Mouse (Mus musculus): Measurements from ENCODE around the gene Itln1.
A peak's percentile ranks its signal among the peaks of the same experiment; 100 is the strongest.

Gene Itln1

DNA sequence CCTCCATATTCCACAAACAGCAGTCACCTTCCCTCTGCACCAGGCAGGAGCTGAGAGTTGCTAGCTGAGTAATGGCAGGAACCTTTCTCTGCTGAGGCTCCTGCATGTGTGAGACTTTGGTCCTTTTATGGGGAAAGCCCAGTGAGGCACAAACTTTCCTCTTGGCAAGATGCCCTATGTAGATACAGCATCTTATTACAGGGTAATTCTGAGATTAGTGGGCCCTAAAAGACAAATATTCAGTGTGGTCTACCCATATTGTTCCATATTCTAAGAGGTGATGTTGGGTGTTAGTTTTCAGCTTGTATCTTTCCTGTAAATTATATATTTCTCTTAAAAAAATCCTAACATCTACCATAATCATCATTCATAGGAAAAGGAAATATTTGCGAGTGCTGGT lies at the start of gene Itln1:
Itln1 (minus strand) TSS at position 101 of the 400 bp plus-strand sequence.
- DNase-seq (ENCODE audit: low read depth, low spot score), result no peak

- no peak for DNase-seq (ENCODE audit: low read depth, low spot score)
Observed at GRCm38 (mm10) chr1:171584584-171584983, 49.5 kb upstream of the Itln1 start.

- no peak for DNase-seq (ENCODE audit: low read depth, low spot score)
Observed at GRCm38 (mm10) chr1:171577168-171577567, 42.1 kb upstream of the Itln1 start.

GRCm38 (mm10) chr1:171568436-171568835 lies 33.3 kb upstream of the Itln1 start:
- DNase-seq (ENCODE audit: low read depth, low spot score), result no peak

DNA sequence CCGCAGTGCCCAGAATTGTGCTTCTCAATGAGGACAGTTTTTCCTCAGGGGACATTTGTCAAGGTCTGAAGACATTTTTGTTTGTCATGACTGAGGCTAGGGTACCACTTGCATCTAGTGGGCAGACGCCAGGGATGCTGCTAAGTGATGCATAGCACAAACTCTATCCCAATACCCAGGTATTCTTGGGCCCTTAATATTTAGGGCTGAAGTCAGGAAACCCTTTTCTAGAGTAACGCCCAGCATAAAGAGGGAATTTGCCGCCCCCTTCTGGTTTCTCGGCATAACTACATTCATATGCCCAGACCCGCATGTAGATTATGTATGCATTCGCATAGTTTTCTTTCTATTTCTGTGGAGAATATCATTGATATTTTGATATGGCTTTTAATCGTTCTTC lies 31.7 kb upstream of the Itln1 start:
- DNase-seq (ENCODE audit: low read depth, low spot score), result peak; percentile 49

DNA sequence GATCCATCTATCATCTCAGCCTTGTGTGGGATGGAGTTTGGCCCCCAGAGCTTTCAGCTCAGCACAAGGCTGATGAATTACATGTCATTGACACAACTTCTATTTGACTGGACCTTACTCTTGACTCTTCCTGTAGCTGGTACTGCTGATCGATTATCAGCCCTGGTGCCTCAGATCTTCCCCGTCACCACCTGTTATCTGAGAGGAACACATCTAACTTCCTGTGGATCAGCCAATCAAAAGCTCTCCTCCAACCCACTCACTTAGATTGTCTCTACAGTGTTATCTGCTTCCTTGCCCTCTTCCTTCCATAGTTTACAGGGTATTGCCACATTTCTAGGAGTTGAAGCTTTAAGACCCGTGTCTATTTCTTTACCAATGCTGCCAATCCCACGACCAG lies 30.8 kb upstream of the Itln1 start:
- DNase-seq (ENCODE audit: low read depth, low spot score), result no peak

GRCm38 (mm10) chr1:171564247-171564646 lies 29.2 kb upstream of the Itln1 start:
- DNase-seq (ENCODE audit: low read depth, low spot score), result no peak

GRCm38 (mm10) chr1:171563042-171563441 lies 27.9 kb upstream of the Itln1 start:
- no peak for DNase-seq (ENCODE audit: low read depth, low spot score)

GRCm38 (mm10) chr1:171561639-171562225 lies 26.6 kb upstream of the Itln1 start:
- DNase-seq (ENCODE audit: low read depth, low spot score), result no peak

GRCm38 (mm10) chr1:171561200-171561599 lies 26.1 kb upstream of the Itln1 start:
- DNase-seq (ENCODE audit: low read depth, low spot score), result peak; percentile 7

- no peak for DNase-seq (ENCODE audit: low read depth, low spot score)
Observed at GRCm38 (mm10) chr1:171560262-171560661, 25.2 kb upstream of the Itln1 start.

- DNase-seq (ENCODE audit: low read depth, low spot score), result peak; percentile 4
Observed at GRCm38 (mm10) chr1:171558898-171559297, 23.8 kb upstream of the Itln1 start, which contains the start of gene Cd244a. Gene Cd244a, plus strand, starts transcription at chr1:171559193.

GRCm38 (mm10) chr1:171558407-171558806 lies 23.3 kb upstream of the Itln1 start:
- no peak for DNase-seq (ENCODE audit: low read depth, low spot score)

DNA sequence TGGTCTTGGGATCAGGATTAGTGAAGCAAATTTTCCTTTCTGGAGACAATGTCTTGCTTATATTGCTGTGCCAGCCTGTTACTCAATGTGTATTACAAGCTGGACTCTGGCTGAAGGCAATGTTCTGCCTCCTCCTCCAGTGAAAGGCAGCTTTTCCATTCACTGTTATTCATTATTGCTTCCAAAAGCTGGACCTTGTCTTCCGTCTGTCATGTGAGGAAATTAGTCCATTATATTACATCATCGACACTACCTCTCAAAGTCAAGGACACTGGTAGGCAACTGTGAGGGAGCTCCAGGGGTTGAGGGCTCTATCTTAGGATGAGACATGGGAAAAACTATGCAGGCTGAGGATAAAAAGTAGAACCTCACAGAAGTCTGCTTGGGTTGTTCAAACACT lies 21.3 kb upstream of the Itln1 start:
- DNase-seq (ENCODE audit: low read depth, low spot score), result no peak

GRCm38 (mm10) chr1:171553359-171554341 lies 18.6 kb upstream of the Itln1 start:
- peak; percentile 10 for DNase-seq (ENCODE audit: low read depth, low spot score)

GRCm38 (mm10) chr1:171552230-171552629 lies 17.1 kb upstream of the Itln1 start:
- no peak for DNase-seq (ENCODE audit: low read depth, low spot score)

DNA sequence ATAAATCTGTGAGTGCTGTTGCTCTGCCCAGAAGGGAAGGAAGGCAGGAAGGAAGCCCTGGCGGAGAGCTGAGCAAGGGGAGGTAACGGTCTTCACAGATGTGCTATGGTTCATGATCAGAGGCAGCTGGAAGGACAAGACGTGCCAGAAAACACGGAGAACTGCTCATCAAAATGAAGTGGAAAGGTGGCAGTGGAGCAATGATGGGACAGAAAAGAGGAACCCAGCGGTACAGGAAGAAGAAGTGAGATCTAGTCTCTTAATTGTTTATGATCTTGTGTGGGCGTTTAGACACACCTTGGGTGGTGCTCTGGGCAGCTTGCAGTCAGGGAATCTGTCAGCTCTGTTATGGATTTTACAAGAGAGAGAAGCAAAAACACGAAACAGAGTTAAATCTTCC lies 16.2 kb upstream of the Itln1 start:
- no peak for DNase-seq (ENCODE audit: low read depth, low spot score)

- no peak for DNase-seq (ENCODE audit: low read depth, low spot score)
Observed at GRCm38 (mm10) chr1:171540694-171541093, 5.6 kb upstream of the Itln1 start.

- DNase-seq (ENCODE audit: low read depth, low spot score), result no peak
Observed at GRCm38 (mm10) chr1:171534557-171534956, 537 bp downstream of the Itln1 start.

GRCm38 (mm10) chr1:171532830-171533229 lies 2.3 kb downstream of the Itln1 start:
- no peak for DNase-seq (ENCODE audit: low read depth, low spot score)

DNA sequence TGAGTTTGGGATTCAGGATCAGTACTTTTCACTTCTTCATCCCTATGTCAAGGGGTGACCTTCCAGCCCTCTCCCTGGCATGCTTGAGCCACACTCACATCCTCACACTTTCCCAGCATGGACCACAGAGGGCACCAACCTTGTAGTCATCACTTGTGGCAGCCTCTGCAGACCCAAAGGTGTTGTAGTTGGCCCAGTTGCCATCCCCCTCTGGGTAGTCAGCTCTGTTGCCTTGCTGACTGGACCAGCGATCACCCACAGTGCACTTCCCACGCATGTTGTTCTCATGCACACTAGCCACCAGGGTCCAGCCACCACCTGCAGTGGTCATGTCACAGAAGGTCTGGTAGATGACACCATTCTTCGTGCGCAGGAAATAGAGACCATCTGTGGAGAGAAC lies 3.7 kb downstream of the Itln1 start:
- DNase-seq (ENCODE audit: low read depth, low spot score), result no peak

- DNase-seq (ENCODE audit: low read depth, low spot score), result no peak
Observed at GRCm38 (mm10) chr1:171515557-171515956, 19.5 kb downstream of the Itln1 start.

DNA sequence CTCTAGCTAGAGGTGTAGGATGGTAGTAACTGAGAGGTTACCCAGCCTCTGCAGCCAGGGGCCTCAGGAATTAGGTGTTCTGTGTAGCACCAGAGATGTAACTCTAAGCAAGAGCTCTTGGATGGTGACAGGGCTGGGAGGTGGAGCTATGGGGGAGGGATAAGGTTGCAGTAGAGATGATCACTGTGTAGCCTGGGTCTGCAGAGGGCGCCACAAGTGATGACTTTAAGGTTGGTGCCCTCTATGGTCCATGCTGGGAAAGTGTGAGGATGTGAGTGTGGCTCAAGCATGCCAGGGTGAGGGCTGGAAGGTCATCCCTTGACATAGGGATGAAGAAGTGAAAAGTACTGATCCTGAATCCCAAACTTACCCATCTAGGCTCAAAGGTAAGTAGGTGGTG lies 20.1 kb downstream of the Itln1 start:
- no peak for DNase-seq (ENCODE audit: low read depth, low spot score)

All from brain, adult 2 months (tissue).